Mouse (Mus musculus): Measurements from ENCODE around the gene Zfp865. TPM values are rescaled to one million over a fixed set of nuclear protein-coding genes. Genes with fewer than 3 reads are reported as not detected.
"Not testable (repeated sequence)": the region's sequence is repeated elsewhere in the genome, so short reads cannot be mapped to it uniquely, and the experiment has no call there.

Gene Zfp865
- polyA plus RNA-seq, 2 experiments from 2014 or later: 3.5 to 12.3 TPM

DNA sequence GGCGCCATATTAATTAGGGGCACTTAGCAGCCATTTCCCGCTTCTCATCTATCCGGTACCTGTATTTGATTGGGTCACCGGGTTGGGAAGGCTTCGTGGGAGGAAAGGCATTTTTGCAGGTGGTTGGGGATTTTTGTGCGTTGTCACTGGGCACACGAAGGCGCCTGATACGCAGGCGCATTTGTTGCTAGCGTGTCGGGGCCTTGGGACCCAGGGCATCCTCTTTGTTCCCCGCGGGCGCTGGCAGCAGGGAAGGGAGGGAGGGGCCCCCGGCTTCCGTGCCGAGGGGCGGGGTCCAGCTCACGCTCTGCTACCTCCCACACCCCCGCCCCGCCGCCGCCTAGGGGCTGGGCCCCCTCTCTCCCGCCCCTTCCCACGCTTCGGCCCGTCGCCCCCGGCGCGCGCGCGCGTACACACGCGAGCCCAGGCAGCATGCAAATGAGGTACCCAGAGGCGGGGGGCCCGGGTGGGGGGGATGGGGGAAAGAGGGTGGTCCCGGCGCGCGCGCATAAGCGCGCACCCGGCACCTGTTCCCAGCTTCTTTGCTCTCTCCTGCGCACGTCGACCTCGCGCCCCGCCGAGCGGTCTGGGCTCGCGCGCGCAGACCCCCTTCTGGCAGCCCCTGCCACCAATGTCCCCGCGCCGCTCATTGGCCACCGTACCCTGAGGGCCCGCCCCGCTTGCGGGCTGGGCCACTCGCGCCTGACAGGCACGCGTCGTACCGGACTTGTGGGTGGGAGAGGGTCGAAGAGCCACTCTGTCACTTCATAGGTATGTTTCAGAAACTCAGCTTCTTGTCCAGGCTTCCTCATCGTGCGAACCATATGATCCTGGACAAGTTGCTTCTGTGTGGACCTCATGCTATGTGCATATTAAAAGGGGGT, 4.8 kb upstream of the Zfp865 start, which contains the start of gene Gm44973:
Gene Gm44973 (plus strand): TSS at position 379 of the 884 bp plus-strand sequence.
- peak; percentile 77 for ATAC-seq

DNA sequence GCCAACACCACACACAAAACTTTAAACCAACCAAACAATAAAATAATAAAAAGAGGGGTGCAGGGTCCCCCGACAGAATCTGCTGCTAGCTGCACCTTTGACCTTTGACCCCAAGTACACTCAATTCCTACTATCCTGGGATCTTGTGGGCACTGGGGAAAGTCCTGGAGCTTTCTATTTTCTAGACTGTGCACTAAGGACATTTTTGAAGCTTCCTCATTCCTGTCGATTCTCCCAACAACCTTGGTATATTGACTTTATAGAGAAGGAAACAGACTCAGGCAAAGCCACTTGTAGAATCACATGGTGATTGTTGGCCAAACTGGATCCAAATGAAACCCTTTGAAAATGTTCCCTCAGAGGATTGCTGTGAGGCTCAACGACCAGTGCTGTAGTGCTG, 4.1 kb upstream of the Zfp865 start:
- no peak for ATAC-seq

DNA sequence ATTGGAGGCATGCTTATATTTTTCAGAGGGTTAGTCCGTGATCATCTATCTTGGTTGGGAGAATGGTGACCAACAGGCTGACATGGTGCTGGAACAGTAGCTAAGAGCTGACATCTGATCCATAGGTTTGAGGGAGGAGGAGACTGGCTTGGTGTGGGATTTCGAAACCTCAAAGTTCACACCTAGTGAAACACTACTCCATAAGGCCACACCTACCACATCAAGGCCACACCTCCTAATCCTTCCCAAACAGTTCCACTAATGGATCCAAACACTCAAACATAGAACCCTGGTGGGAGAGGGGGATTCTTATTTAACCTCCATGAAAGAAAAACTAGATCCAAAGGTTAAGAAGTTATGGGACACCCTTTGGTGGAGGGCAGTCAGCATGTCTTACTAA, 3.3 kb upstream of the Zfp865 start:
- ATAC-seq: no peak

DNA sequence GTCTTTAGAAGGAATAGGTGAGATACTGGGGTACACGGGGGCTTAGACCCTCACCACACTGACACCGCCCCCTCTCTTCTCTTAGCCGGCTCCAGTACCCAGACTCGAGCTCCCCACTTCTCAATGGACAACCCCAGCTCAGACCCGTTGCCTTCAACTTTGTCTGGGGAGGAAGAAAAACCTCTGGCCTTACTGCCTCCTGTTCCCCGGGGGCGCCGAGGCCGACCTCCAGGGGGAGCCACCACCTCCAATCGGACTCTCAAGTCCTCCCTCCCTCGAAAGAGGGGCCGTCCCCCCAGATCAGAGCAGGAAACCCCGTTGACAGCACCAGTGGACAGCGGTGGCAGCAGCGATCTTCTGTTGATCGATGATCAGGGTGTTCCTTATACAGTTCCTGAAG, 2.8 kb upstream of the Zfp865 start:
- ATAC-seq: no peak

DNA sequence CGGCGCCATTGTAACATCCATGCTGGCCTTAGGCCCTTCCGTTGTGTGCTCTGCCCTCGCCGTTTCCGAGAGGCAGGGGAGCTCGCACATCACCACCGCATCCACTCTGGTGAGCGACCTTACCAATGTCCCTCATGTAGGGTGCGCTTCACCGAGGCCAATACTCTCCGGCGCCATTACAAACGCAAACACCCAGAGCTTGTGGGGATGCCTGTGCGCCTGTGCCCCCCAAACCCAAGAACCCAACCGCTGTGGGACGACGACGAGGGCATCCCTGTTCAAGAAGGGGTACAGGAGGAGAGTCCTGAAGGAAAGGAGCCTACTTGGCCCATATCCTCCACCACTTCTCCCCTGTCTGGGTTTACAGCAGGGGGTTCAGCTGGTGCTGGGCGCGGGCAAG, 2.2 kb upstream of the Zfp865 start:
- ATAC-seq: no peak

DNA sequence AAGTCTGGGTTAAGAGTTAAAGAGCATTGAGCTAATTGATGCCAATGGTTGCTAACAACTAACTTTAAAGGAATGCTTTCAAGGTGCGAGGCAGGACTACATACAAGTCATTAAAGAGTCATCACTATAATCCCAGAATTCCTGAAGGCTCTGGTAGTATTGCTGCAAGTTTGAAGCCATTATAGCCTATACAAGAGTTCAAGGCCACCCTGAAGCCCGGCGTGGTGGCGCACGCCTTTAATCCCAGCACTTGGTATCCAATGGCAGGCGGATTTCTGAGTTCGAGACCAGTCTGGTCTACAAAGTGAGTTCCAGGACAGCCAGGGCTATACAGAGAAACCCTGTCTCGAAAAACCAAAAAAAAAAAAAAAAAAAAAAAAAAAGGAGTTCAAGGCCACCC, 600 bp upstream of the Zfp865 start:
- not testable (repeated sequence) for ATAC-seq

DNA sequence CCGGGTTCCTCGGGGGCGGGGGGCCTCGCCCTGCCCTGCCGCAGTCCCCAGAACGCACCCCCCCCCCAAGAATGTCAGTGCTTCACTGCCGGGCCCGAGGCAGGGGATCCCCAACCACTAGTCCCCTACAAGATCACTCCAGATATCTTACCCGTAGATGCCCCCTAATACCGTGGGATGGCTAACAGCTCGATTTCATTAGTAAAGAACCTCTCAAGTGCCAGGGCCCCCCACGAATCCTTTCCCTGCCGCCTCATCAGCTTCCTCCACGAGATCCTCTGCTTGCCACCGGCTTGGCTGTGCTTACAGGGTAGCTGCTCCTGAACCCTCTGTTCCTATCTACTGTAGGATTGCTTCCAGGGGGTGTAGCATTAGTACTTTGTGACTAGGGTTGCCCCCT, 509 bp downstream of the Zfp865 start:
- ATAC-seq: peak; percentile 1

DNA sequence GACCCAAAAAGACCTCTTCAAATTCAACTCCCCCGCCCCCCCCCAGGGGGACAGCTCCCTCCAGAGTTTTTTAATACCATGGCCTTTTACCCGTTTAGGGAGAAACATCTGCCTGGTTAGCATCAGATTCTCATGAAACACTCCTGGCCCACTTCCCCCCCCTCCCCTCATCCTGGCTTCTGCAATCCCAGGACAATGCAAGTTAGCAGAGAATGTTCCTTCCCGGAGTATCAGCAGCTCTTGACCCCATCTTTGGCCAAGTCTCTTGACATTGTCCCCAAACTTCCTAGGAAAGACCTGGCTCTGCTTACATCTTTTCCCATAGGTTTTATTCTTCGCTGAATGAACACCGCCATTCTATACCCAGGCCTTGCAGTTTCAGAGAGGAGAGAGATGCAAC, 1.0 kb downstream of the Zfp865 start:
- ATAC-seq: no peak

DNA sequence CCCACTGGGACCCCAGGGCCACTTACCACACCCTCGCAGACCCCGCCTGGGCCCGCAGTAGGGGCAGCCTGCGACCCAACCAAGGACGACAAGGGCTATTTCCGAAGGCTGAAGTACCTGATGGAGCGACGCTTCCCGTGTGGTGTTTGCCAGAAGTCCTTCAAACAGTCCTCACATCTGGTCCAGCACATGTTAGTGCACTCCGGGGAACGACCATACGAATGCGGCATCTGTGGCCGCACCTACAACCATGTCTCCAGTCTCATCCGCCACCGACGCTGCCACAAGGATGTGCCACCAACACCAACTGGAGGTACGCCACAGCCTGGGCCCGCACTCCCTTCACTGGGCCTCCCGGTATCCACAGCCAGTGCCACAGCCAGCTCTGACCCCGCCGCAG, 9.4 kb downstream of the Zfp865 start:
- ATAC-seq: no peak

DNA sequence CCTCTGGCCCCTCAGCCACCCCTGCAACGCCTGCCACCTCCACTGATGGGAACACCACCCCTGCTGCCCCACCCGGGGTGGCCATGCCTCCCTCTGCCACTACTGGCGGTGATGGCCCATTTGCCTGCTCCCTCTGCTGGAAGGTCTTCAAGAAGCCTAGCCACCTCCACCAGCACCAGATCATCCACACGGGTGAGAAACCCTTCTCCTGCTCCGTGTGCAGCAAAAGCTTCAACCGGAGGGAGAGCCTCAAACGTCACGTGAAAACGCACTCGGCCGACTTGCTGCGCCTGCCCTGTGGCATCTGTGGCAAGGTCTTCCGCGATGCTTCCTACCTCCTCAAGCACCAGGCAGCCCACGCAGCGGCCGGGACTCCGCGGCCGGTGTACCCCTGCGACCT, 9.8 kb downstream of the Zfp865 start:
- no peak for ATAC-seq

DNA sequence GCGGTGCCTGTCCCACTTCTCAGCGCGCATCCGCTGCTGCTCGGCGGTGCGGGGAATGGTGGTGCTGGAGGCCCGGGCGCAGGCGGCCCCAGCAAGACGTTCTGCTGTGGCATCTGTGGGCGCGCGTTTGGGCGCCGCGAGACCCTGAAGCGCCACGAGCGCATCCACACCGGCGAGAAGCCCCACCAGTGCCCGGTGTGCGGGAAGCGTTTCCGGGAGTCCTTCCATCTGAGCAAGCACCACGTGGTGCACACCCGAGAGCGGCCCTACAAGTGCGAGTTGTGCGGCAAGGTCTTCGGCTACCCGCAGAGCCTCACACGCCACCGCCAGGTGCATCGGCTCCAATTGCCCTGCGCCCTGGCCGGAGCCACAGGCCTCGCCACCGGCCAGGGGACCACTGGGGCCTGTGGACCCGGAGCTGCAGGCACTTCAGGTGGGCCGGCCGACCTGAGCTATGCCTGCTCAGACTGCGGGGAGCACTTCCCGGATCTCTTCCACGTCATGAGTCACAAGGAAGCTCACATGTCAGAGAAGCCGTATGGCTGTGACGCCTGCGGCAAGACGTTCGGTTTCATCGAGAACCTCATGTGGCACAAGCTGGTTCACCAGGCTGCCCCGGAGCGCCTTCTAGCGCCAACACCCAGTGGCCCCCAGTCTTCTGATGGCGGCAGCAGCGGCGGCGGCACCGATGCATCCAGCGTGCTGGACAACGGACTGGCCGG, 10.5 kb downstream of the Zfp865 start:
- ATAC-seq: no peak

DNA sequence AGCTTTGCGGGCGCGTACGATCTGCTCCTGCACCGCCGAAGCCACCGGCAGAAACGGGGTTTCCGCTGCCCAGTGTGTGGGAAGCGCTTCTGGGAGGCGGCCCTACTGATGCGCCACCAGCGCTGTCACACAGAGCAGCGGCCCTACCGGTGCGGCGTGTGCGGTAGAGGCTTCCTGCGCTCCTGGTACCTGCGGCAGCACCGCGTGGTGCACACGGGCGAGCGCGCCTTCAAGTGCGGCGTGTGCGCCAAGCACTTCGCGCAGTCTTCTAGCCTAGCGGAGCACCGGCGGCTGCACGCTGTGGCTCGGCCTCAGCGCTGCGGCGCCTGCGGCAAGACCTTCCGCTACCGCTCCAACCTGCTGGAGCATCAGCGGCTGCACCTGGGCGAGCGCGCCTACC, 11.3 kb downstream of the Zfp865 start:
- ATAC-seq: no peak

DNA sequence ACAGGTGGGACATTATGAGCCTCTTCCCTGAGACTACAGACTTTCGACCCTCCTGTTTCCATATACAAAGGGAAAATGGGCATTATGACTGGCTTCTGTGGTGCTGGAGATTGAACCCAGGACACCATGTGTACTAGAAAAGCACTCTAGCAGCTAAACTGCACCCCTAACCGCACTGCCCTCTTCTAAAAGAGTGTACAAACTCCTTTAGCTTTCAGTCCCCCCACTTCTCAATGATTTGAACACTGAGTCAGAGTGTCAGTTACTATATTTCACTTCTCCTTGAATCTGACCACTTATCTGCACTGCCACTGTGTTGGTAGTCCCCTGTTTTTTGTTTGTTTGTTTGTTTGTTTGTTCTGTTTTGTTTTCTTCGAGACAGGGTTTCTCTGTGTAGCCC, 13.6 kb downstream of the Zfp865 start, which contains the start of gene 4632433K11Rik:
Gene 4632433K11Rik (plus strand): TSS at position 301 of the 400 bp plus-strand sequence.
- no peak for ATAC-seq

DNA sequence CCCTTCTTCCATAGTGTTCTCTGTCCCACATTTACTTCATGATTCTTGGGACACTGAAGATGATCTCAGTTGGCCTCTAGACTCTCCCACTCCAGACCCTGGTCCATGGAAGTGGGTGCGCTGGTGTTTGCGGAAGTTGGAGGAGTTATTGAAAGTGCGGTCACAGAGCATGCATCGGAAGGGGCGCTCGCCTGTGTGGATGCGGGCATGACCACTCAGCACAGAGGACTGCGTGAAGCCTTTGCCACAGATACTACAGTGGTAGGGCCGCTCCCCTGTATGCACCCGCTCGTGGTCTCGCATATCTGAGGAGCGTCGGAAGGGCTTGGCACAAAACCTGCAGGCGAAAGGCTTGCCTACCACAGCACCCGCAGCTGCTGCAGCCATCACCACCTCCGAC, 15.5 kb downstream of the Zfp865 start:
- no peak for ATAC-seq

DNA sequence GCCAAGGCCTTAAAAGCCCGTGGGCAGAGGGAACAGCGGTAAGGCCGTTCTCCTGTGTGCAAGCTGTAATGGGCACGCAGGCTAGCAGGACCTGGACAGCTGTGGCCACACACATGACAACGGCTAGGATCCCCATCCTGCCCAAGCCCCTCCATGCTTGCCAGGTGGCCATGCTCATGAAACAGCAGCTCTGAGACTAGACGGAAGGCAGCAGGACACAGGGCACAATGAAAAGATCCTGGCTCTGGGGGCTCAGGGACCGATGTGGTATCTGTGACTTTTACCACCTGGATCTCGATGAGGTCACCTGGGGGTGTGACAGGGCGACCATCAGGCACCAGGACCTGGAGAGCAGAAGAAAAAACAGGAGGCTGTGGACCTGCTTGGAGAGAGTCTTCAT, 16.0 kb downstream of the Zfp865 start:
- ATAC-seq: no peak

DNA sequence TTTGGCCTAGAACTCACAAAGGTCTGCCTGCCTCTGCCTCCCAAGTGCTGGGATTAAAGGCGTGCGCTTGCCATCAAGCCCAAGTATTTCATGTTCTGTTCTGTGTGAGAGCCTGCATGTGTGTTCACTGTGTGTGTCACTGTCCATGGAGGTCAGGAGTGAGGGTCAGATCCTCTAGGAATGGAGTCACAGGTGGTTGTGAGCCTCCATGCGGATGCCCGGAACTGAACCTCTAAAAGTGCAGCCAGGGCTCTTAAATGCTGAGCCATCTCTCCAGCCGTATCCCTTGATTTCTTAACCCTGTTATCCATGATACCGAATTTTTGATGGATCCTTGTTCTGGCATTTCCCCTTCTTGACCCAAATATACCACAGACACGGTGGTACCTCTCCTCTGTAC, 16.9 kb downstream of the Zfp865 start:
- ATAC-seq: no peak

DNA sequence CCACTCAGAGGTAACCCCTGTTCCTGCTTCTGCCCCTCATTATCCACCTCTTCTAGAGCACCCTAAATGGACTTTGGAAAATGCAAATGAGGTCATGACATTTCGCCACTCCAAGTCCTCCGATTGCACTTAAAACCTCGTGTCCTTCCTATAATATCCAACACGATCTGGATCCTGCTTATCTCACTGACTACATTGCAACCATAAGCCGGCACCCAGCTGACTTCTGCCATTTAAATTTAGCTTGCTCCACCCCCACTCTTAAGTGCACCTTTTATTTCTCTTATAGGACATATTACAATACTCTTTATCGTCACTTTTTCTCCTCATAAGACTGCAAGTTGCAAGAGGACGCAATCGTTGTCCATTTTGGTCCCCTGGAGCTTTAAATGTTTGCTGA, 17.3 kb downstream of the Zfp865 start:
- ATAC-seq: no peak

DNA sequence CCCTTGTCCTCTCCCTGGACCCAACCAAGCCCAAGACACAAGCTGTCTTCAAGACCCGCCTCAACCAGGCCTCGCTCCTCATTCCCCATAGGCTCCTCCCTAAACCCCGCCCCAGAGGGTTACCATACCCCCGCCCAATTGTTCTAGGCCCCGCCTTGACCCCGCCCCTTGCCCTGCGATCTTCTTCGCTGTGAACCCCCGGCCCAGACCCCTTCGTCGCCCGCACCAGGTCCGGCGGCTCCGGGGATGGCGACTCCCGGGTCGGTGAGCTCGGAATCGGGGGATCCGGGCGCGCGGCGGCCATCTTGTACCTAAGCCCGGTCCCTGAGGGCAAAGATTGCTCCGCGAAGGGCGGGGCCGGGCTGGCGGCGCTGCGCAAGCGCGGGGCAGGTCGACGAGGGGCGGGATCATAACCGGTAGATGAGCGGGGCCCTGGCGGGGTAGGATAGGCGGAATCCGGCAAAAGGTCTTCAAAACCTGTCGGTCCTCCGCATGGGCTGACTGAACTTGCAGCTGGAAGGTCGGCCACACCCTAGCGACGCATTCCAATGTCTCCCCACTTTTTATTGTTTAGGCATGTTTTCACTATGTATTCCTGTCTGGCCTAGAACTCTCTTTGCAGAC, 18.0 kb downstream of the Zfp865 start, which contains the start of gene Zfp784:
Gene Zfp784 (minus strand): TSS at position 338 of the 624 bp plus-strand sequence.
- peak; percentile 97 for ATAC-seq

DNA sequence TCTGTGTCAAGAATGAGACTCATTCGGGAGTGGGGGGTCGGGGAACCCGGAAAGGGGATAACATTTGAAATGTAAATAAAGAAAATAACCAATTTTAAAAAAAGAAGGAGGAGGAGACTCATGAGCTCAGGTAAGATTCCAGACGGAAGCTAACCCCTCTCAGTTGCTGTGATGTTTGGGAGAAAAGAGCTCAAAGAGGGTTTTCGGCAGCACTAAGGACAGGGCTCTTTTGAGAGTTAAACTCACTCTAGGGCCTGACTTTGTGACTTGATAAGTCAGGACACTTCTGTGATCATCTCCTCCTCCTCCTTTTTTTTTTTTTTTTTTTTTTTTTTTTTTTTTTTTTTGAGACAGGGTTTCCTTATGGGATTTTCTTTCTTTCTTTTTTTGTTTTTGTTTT, 18.8 kb downstream of the Zfp865 start:
- ATAC-seq: no peak

DNA sequence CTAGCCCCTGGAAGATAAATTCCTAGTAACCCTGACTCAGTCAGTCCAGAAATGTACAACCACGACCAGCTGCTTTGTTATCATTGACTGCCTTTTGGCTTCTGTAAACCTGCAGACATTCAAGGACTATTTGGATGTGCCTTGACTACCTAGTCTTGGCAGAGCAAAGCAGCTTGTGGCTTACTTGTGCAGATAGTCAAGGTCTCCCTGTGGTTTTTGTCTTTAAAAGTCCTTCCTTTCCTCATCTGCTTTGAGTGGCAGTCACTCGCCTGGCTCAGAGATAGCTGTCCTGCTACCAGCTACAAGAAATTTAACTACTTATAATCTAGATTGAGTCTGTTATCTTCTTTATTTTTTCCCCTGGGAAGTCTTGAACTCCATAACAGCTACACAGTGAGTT, 24.8 kb downstream of the Zfp865 start:
- ATAC-seq: no peak

DNA sequence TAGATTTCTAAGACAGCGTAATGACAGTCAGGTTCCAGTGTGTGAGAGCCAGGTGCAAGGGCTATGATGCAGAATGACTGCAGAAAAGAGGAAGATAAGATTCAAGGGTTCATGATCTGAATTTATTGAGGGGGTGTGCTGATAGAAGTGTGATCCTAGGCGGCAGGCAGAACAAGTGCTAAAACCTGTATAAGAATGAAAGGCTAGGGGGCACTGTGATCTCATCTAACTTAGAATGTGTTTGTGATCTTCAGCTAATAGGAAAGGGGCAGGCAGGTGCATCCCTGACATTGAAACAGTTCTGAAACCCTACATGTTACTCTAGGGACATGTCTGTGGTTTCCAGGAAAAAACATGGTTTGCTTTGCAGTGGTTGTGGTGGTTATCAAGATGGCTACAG, 25.9 kb downstream of the Zfp865 start:
- ATAC-seq: no peak

DNA sequence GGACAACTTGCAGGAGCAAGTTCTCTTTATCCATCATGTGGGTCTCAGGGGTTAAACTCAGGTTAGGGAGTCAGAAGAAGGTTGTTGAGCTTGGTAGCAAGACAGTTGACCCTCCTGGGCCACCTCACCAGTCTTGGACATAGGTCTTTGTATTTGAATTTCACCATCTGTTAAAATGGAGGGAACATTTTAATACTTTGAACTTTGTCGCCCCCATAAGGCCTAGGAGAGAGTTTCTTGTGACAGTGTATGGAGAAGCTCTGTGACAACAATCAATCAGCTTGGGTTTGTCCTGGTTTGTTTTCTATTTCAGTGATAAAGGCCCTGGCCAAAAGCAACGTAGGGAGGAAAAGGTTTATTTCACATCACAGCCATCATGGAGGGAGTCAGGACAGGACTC, 27.1 kb downstream of the Zfp865 start:
- peak; percentile 60 for ATAC-seq

Data from CD4-positive, CD25-positive, alpha-beta regulatory T cell, adult 4 months (primary cell).